Mouse (Mus musculus) adrenal gland, adult (tissue): Measurements from ENCODE around the gene Pld5.
"Not testable (repeated sequence)": the region's sequence is repeated elsewhere in the genome, so short reads cannot be mapped to it uniquely, and the experiment has no call there.

ENCODE experiments used
- DNase-seq, 2 experiments: peaks; one replicate each; pipeline ENCODE4 v3.0.0; 2022 to 2023; ENCODE audit warnings: low spot score in 1 of 2; ENCODE audit not compliant: inconsistent age in 2 of 2

Pld5 gene

DNA sequence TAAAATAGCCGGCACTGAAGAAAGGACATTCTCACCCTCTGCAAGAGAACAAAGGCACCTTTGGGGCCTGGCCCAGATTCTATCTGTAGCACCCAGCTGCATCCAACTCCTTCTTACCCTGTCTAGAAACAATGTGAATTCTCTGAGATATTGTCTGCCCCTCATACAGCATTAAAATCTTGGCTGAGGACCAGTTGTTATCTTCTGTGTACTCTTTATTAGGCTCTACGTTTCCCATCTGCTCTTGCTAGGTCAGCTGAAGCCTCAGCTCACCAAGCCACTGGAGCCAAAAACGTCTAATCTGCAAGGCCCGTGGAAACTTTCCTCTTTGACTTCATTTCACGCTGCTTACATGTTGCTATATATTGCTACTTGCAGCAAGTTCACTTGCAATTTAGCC is 228.1 kb downstream of the Pld5 start:
- no peak for DNase-seq

DNA sequence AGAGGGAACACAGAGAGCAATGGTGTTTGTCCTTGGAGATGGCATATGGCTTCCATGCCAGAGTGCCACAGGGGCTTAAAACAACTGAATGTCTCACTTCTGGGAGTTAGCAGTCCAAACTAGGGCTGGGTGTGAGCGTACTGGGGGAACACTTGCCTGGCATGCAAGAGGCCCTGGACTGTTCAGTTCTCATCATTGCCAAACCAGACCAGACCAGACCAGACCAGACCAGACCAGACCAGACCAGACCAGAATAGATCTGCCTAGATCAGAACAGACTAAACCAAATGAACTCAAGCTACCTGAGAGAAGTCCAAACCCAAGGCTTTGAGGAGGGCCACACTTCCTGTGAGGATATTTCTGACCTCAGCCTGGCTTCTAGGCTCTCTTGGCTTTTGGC is 228.7 kb downstream of the Pld5 start:
- DNase-seq = no peak

DNA sequence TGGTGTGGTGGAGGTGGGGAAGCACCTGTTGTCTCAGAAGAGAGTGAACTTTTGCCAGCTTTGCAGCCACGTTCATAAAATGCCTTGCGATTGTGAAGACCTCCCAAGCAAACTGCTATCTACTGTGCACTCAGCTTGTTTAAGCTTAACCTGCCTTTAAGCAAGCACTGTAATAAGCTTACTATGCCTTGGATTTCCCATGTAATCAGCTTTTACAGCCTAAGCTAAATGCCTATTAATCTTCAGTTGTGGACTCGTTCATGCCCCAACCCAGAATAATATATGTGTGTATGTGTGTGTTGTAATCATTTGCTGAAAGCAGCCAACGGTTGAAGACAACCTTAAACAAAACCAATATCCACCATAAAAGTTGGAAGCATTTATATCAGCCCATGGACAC is 232.1 kb downstream of the Pld5 start:
- no peak for DNase-seq

DNA sequence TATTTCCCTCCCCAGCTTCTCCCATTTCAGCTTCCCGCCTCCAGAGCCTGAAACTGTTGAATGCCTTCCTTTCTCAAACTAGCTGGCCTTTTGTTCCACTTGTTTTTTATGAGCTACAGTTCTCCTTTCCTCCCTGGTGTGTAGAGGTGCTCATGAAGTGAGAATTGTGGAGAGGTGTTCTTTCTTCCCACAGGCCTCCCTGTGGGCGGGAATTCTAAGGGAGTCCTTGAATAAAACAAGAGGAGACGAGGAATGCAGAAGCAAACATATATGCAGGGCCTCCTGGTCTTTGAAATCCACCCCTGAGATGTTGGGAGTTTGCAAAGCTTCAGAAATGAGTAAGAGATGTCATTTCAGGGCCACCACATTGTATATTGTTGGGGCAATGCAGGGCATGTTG is 235.2 kb downstream of the Pld5 start:
- no peak for DNase-seq

DNA sequence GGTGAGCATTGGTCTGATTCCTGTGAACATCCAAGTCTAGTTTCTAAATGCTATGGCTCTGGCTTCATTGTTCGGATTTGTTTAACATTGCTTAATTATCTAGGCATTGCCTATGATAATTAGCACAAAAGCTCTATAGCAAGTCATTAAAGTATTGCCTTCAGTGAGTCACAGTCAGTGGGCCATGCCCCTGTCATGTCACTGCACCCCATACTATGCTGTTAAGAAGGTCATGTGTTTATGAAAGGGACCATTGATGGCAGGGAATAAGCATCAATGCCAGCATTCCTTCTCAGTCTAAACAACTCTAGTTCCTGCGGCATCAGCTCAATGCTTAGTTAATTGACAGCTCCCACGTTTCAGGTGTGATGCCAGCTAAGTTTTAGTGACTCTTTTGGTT is 239.1 kb downstream of the Pld5 start:
- DNase-seq = no peak

DNA sequence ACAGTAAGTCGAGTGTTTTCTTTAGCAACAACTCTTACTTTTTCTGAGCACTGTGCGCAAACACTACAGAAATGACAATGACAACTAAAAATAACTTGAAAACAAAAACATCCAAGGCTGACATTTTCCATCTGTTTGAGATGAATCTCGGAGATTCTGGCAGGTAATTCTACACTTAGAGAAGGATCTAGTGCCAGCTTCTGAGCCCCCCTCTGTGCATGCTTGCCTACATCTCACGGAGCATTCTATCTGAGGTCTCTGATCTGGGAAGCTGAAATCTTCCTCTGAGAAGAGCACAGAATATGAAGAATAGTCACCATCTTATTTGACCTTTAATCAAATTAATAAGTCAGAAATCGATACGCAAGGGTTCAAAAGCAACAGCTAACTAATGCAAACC is 240.4 kb downstream of the Pld5 start:
- no peak for DNase-seq

DNA sequence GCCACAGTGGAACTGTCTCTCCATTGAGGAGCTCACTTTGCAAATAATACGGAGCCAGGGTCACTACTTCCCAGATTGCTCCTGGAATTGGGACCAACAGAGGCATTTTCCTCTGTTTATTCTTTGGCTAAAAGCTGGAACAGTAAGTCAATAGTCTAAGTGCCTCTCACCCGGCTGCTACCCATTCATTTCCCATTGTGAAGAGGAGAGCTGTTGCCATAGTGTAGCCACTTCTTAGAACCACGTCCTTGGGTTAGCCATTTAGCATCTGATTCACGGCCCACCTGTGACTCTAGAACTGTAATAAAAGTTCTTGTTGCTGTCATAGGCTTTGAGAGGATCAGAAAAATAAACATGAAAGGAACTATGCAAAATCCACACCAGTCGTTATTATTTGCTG is 241.4 kb downstream of the Pld5 start:
- no peak for DNase-seq

DNA sequence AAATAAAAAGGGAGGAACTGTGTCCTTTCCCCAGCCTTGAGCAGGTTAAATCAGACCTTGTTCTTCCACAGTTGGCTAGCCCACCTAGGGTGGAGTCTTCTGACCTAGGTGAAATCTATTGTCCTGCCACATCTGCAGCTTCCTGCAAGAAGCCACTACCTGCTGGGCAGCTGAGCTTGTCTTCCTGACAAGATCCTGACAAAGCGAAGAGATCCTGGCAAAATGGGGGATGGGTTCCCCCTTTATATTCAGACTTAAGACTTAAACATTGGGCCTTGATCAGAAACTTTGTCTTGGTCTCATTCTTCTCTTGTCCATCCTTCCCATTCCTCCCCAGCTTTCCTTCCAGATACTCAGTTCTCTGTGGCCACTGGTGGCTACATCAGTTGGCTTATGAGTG is 246.0 kb downstream of the Pld5 start:
- no peak for DNase-seq

DNA sequence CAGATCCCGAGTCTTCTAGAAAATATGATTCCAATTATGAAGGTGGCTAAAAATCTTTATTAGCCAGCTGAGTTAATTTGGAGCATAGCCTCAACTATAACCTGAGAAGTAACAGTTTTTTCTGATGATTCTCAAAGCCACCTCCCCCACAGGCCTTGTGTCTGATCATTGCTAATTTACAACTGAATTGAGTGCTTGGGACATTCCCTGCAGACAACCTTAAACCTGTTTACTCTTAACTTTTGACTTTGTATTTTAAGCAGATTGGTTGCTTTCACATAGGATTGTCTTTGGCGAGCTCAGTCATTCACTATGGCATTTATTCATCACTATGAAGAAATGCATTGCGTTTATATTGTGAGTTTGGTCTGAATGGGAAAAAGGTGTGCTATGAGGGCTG is 246.7 kb downstream of the Pld5 start:
- DNase-seq = no peak

DNA sequence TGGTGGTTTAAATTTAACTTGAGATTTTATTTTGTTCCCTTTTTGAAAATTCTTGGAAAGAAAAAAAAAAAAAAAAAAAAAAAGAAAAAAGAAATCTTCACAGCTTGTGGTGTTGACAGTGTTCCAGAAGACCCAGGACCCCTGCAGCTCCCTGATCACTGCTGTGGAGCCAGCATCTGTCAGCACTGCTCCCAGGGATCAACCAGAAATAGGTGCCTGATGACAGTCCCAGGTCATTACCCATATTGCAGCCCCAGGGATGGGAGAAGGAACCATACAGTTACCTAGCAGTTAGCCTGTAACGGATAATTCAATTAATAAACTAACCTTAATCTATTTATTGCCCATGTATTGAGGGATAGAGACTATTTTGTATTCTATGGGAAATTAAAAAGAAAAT is 250.6 kb downstream of the Pld5 start:
- DNase-seq = no peak

DNA sequence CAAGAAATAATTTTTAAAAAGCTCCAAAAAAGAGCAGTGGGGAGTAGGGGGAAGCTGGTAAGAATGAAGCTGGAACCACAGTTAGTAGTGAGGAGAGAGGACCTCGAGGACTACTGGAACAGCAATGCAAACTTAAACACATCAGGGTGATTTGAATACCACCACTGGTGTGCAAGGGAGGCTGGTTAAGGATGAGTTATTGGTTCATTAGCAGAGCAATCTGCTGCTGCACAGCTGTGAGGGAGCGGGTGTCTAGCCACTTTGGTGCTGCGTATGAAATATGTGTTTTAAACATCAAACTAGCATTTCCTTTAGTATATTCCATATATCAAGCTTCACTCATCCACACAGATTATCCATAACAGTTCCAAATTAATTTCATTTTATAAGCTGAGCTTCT is 256.6 kb downstream of the Pld5 start:
- DNase-seq = no peak

DNA sequence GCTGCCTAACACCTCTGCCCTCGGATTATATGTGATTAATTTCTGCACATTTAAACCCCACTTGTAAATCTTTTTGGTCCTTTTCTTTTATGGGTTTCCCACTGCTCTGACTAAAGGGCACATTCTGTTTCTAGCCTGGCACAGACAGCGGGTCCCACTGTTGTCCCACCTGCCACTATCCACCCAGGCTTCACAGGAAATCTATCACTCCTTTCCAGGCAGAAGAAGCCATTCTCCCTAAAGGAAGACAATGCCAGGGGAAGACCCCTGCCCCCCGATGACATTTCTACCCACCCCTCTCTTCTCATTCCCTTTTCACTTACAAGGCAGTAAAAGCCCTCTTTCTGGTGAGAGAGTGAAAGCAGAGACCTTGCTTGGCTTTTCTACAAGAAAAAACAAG is 259.0 kb downstream of the Pld5 start:
- DNase-seq = no peak

DNA sequence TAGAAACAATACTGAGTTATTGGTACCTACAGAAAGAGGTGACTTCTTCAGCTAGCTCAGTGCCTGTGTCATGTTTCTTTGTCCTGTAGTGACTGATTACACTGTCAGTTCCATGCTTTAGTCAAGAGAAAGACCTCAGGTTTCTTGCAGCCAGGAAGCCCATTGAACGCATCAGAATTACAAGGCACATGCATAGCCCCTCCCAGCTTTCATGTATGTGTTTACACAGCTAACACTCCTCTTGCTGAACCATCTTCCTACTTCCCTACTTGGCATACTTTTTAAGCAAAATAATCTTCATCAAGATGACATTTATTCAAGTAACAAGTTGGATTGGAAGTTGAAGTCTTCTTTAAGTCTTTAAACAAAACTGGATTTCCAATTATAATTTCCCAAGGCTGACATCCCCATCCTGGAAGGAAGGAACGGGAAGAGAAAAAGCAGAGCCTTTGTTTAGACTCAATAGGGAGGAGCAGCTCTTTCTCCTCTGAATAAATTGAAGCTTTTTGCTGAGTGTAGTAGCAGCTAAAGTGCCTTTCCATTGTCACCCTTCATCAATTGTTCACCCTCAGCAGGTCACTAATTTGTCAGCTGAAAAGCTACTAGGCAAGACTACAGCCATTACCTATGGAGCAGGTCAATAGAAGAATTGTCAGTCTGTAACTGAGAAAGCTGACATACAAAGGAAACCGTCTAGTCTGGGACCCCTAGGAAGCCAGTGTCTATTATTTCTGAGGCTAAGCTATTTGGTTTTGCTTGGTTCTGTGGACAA is 261.4 kb downstream of the Pld5 start:
- no peak for DNase-seq

DNA sequence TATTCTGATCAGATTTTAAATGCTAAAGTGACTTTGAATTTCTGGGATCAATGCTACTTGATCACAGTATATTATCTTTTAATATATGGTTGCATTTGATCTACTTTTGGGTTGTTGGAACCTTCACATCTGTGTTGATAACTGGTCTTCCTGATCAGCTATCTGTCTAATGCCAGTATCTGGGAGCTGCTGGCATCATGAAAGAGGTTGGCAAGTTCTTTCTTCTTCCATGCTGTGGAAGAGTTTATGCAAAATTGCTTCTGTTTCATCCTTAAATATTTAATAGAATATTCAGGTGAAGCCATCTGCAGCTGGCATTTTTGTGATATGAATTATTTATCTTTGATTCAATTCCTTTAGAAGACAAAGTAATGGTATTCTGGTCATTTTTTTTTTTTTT is 263.6 kb downstream of the Pld5 start:
- no peak for DNase-seq

DNA sequence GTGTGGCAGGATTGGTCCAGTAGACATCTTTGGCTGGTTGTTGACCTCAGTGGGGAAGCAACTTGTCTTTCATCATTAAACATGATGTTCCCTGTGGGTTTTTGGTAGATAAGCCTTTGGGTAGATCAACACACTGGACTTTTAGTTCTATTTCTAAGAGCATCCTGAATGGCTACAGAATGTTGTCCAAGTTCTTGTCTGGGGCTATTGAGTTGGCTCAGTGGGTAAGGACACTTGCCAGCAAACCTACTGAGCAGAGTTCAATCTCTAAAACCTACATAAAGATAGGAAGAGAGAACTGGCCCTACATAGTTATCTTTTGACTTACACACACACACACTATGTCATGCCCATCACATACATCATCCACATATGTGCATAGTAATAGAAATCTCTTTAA is 264.0 kb downstream of the Pld5 start:
- DNase-seq = no peak

DNA sequence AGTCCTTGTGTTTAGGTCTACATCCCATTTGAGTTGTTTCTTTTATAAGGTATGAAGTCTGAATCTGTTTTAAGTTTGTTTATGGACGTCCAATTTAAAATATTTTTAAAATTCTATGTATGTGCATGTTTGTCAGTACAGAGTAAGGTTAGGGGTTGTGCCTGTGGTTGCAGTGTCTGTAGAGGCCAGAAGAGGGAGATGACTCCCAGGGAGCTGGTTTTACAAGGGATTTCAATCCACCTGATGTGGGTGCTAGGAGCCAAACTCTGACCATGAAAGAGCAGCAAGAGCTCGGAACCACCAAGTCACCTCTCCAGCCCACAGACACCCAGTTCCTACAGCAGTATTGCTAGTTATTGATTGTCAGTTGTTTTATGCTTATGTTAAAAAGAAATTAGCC is 266.7 kb downstream of the Pld5 start:
- DNase-seq = no peak

DNA sequence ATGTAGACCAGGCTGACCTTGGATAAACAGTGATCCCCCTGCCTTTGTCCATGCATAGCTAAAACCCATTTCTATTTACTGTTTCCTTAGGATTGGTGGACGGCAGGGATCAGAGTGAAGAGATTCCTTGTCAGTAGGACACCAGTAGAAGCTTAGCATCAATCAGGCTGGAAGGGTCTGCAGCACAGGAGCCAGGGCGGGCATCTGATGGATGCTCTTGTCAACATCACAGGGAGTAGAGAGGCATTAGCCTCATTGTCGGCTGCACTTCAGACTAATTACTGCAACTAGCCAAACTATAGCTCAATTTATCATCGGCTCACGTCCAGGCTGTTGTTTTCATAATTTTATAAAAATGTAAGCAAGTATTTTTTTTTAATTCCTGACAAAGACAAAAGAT is 274.5 kb downstream of the Pld5 start:
- DNase-seq = no peak

DNA sequence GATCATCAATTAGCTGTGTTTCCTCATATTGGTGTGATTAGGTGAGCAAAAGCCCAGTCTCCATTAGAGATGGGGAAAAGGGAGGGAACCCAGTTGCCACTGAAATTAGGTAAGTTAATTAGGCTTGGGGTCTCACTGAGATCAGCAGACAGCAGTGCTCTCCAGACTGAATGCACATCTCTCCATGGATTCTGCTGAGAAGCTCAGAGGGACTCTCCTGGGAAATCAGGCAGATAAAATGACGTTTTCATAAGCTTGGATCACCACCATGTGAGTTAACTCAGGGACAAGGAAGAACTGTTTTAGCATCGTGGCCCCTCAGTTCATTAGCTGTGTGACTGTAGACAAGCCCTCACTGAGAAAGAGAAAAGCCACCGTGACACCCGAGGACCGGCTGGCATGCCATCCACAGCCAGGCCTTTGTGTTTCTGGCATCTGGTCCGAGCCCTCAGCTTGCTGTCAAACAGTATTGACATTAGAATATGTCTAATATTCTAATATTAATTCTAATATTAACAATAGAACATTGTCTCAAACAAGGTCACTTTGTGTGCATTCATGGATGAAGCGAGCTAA is 277.9 kb downstream of the Pld5 start:
- no peak for DNase-seq

DNA sequence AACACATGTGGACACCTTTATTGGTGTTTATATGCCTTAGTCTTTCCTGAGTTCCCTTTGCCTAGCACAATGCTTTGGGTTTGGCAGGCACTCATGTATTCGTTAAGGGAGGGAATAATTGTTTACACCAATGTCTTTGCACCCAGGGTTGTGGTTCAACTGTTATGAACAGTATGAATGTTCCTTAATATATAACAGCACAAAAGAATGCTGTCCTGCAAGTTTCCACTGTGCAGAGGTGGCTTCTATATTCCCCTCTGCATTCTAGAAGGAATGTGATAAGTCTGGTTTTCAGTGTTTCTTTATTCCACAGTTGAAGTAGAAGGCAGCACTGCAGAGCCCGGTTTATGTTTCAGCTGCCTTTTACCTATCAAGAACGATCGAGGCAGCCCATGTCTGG is 286.2 kb downstream of the Pld5 start:
- DNase-seq = no peak

DNA sequence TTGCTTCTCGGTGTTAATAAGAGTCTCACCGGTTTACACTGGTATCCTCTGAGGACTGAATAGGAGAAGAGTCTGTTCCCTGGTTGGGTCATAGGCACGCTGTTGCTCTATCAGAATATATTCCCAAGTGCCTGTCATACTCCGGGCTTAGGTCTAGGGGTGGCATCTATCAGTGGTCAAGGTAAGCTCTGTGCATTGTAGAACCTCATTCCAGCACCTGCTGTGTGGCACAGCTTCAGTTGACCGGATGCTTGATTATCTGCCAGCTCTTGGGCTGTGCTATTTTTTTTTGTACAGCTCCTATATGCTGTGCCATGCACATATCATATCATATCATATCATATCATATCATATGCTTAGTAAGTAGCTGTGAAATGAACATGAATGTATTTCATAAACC is 286.7 kb downstream of the Pld5 start:
- DNase-seq = no peak

DNA sequence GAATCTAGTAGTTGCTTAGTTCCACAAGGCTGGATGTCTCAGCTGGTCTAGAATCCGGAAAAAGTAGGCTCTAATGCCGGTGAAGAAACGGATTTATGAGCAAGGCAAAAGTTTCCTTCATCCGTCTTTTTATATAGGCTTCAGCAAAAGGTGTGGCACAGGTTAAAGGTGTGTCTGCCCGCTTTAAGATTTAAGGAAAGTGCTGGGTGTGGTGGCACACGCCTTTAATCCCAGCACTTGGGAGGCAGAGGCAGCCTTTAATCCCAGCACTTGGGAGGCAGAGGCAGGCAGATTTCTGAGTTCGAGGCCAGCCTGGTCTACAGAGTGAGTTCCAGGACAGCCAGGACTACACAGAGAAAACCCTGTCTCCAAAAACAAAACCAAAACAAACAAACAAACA is 296.1 kb downstream of the Pld5 start, which contains the start of gene Rbm8a2:
Gene Rbm8a2, minus strand, starts transcription at position 101 of the 400 bp plus-strand sequence.
- DNase-seq = not testable (repeated sequence)

DNA sequence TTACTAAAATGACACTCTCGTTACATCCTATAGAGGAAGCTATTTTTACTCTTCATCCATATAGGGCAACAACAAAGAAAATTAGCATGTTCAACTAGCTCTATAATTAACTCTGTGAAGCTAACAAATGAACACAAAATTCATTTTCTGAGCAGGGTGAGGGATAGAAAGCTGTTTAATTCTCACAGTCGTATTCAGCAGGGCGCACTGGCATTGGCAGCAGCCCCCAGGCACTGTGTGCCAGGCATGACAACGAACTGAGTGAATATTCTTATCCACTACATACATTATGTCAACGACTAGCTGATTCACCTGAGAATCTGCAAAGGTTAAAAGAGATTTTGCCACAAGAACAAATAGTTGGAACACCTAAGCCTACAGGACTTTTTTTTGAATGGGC is 304.4 kb downstream of the Pld5 start:
- no peak for DNase-seq
